Mouse (Mus musculus): Measurements from ENCODE around the gene Syt12.

GRCm38 (mm10) chr19:4476601-4477257 is 518 bp downstream of the Syt12 start:
- no peak for TF ChIP-seq CTCF (IDR thresholded peaks at IDR 0.05; ENCODE audit: extremely low read depth, insufficient read depth, insufficient read length, insufficient replicate concordance)
- TF ChIP-seq POLR2A (IDR thresholded peaks at IDR 0.05; ENCODE audit: low read depth, low read length): no peak

Data from spleen, adult 2 months (tissue).